Mouse (Mus musculus) C2C12 (cell line): ENCODE data around the gene Tanc2. TPM values are rescaled to one million over a fixed set of nuclear protein-coding genes. Genes with fewer than 3 reads are reported as not detected.

Experiments used
- H3K27me3 ChIP-seq: one replicate; pipeline ENCODE4 v1.6.1; 2011; ENCODE audit not compliant: control insufficient read depth, insufficient read depth, insufficient read length
- H3K36me3 ChIP-seq: one replicate; pipeline ENCODE4 v1.6.1; 2011; ENCODE audit not compliant: control insufficient read depth, insufficient read depth
- H3K4me3 ChIP-seq: one replicate; pipeline ENCODE4 v1.5.1; 2011; ENCODE audit warnings: mild to moderate bottlenecking, control low read depth; ENCODE audit not compliant: poor library complexity, insufficient read depth, severe bottlenecking
- H3K79me2 ChIP-seq: one replicate; pipeline ENCODE4 v1.6.1; 2011; ENCODE audit not compliant: control insufficient read depth, insufficient read depth
- H3K79me3 ChIP-seq: one replicate; pipeline ENCODE4 v1.6.1; 2011; ENCODE audit warnings: low read depth, control low read depth
- H3ac ChIP-seq: one replicate; pipeline ENCODE3; 2011; ENCODE audit warnings: low read depth; ENCODE audit not compliant: control insufficient read depth, insufficient read length
- CEBPB ChIP-seq: IDR thresholded peaks from one replicate; pipeline ENCODE4 v1.6.1; 2011; ENCODE audit warnings: low read depth, mild to moderate bottlenecking, control low read depth, moderate library complexity
- CTCF ChIP-seq: IDR thresholded peaks from one replicate; pipeline ENCODE4 v1.5.1; 2011; ENCODE audit not compliant: control insufficient read depth, insufficient read depth, insufficient read length
- FOSL1 ChIP-seq: IDR thresholded peaks from one replicate; pipeline ENCODE4 v1.8.0; 2011; ENCODE audit warnings: mild to moderate bottlenecking, low read length; ENCODE audit not compliant: poor library complexity, insufficient read depth, severe bottlenecking
- MAX ChIP-seq: IDR thresholded peaks from one replicate; pipeline ENCODE4 v1.6.1; 2011; ENCODE audit warnings: mild to moderate bottlenecking, control low read depth
- MYOD1 ChIP-seq: IDR thresholded peaks from one replicate; pipeline ENCODE4 v1.6.1; 2011; ENCODE audit warnings: low read depth; ENCODE audit not compliant: control insufficient read depth, insufficient read length
- MYOG ChIP-seq: IDR thresholded peaks from one replicate; pipeline ENCODE4 v1.6.1; 2011; ENCODE audit not compliant: control insufficient read depth, insufficient read length; ENCODE audit errors: extremely low read depth
- USF1 ChIP-seq: IDR thresholded peaks from one replicate; pipeline ENCODE4 v1.6.1; 2011; ENCODE audit warnings: low read depth, mild to moderate bottlenecking, control low read depth, moderate library complexity
- polyA plus RNA-seq: library from polyadenylated mRNA; unstranded; fragments of >200 nt; fragmentation: generic; extraction: Trizol; gene quantifications from one replicate; pipeline ENCODE4 v1.2.1, GENCODE M21; 2012; ENCODE audit warnings: missing spikeins

Tanc2 gene
- polyA plus RNA-seq, 1 experiment, result 5.8 TPM

- no peak overlapping the region for H3K4me3 ChIP-seq
- no peaks in the 10 kb centered on the region for H3K36me3 ChIP-seq
- no peaks in the 10 kb centered on the region for H3K27me3 ChIP-seq
- H3K79me3 ChIP-seq, result no peaks in the 10 kb centered on the region
- no peak for TF ChIP-seq CTCF
- no peak for TF ChIP-seq MYOD1
- TF ChIP-seq MAX, result no peak
- TF ChIP-seq MYOG, result no peak
- no peak for TF ChIP-seq CEBPB
- TF ChIP-seq FOSL1, result no peak
- TF ChIP-seq USF1, result no peak
- H3K79me2 ChIP-seq, result no peaks in the 10 kb centered on the region
- no peak overlapping the region for H3ac ChIP-seq
Measured at GRCm38 (mm10) chr11:105548383-105548782, 41.4 kb upstream of the Tanc2 start.

DNA sequence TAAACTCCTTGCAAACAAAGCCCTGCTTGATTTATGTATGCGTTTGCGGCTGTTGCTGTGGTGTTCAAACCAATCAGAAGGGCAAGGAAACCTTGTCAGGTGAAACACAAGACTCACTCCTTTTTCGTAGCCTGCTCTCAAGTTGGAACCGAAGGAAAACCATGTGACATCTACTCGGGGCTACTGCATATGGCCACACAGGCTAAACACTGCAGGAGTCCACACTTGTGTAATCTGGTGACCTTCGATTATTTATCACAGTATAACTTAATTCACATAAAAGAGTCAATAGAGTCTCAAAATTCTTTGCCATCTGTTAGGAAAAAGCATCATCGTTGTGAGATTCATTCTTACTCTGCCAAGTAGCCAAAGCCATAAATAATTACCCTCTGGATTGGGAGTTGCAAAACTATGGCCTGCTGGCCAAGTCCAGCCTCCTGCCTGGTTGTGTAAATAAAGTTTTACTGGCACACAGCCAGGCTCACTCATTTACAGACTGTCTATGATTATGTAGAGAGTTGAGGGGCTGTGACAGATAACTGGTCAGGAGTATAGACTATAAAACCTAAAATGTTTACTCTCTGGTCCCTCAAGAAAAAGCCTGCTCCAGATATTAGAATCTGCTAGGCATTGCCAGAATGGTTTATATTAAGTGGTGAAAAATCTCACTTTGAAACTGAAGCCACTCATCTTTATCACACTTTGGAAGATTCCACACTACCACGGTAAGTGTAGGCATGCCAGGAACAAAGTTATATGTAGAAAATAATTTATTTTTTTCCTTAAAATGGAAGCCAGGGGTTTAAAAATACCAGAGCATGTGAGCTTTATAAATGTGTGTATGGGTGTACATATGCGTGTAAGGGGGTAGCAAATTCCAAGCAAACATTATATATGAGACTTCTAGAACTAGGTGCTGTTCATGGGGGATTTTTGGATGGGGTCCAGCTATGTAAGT is 40.3 kb upstream of the Tanc2 start:
- no peak overlapping the region for H3ac ChIP-seq
- H3K36me3 ChIP-seq, result no peaks in the 10 kb centered on the region
- no peak overlapping the region for H3K4me3 ChIP-seq
- no peaks in the 10 kb centered on the region for H3K79me2 ChIP-seq
- TF ChIP-seq USF1, result no peak
- TF ChIP-seq MYOD1, result no peak
- no peak for TF ChIP-seq MYOG
- no peak for TF ChIP-seq FOSL1
- TF ChIP-seq CEBPB, result no peak
- TF ChIP-seq CTCF, result no peak
- TF ChIP-seq MAX, result no peak
- no peaks in the 10 kb centered on the region for H3K79me3 ChIP-seq
- no peaks in the 10 kb centered on the region for H3K27me3 ChIP-seq

DNA sequence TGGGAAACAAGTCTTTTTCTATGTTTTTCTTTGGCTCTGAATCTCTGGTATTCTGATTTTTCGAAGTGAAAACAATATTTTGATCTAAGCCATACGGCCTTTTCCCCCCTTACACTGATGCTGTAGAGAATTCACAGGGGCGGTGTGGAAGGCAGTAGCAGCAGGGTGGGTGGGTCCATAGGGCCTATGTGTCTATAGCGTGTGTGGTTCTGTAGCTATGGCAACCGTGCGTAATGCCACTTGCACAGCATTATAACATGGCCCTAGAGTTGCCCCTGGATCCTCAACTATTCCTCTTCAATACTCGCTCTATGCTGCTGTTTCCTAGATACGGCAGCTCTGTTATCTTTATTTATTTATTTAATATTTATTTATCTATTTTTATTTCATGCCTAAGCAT is 32.5 kb upstream of the Tanc2 start:
- Histone ChIP-seq H3K79me2 (no peaks in the 10 kb centered on the region), H3K79me3 (no peaks in the 10 kb centered on the region), H3K27me3 (no peaks in the 10 kb centered on the region), H3K36me3 (no peaks in the 10 kb centered on the region), H3ac (no peak overlapping the region), H3K4me3 (no peak overlapping the region)
- TF ChIP-seq FOSL1, result no peak
- TF ChIP-seq MYOD1, result no peak
- TF ChIP-seq MYOG, result no peak
- TF ChIP-seq CEBPB, result no peak
- TF ChIP-seq CTCF, result no peak
- TF ChIP-seq USF1, result no peak
- TF ChIP-seq MAX, result no peak

DNA sequence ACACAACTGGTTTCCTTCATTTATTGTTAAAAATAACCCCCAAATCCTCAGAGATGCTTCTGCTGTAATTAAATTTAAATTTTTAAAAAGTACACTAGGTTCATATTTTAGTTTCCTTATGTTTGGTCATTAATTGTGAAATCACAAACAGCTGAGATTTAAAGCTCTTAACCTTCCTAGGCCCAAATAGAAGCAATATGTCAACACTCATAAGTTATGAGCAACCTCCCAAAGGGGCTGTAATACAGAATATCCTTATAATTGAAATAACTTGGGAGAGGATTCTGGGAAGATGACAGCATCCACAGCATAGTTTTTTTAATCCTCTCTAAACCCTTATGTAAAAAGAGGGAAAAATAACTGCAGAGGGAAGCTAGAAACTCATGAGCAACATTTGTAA is 31.7 kb upstream of the Tanc2 start:
- Histone ChIP-seq H3K27me3 (no peaks in the 10 kb centered on the region), H3K4me3 (no peak overlapping the region), H3ac (no peak overlapping the region), H3K79me3 (no peaks in the 10 kb centered on the region), H3K36me3 (no peaks in the 10 kb centered on the region), H3K79me2 (no peaks in the 10 kb centered on the region)
- TF ChIP-seq CTCF, result no peak
- TF ChIP-seq FOSL1, result no peak
- no peak for TF ChIP-seq USF1
- no peak for TF ChIP-seq MYOD1
- no peak for TF ChIP-seq CEBPB
- TF ChIP-seq MAX, result no peak
- no peak for TF ChIP-seq MYOG

- no peak overlapping the region for H3K4me3 ChIP-seq
- no peaks in the 10 kb centered on the region for H3K79me2 ChIP-seq
- H3K79me3 ChIP-seq, result no peaks in the 10 kb centered on the region
- no peak for TF ChIP-seq MYOD1
- no peak overlapping the region for H3ac ChIP-seq
- H3K27me3 ChIP-seq, result no peaks in the 10 kb centered on the region
- H3K36me3 ChIP-seq, result no peaks in the 10 kb centered on the region
Measured at GRCm38 (mm10) chr11:105558803-105559505, 30.8 kb upstream of the Tanc2 start.
